Mouse (Mus musculus): ENCODE results near the gene Hfe.
A peak's percentile ranks its signal among the peaks of the same experiment; 100 is the strongest.
"Not testable (repeated sequence)": the region's sequence is repeated elsewhere in the genome, so short reads cannot be mapped to it uniquely, and the experiment has no call there.

DNA sequence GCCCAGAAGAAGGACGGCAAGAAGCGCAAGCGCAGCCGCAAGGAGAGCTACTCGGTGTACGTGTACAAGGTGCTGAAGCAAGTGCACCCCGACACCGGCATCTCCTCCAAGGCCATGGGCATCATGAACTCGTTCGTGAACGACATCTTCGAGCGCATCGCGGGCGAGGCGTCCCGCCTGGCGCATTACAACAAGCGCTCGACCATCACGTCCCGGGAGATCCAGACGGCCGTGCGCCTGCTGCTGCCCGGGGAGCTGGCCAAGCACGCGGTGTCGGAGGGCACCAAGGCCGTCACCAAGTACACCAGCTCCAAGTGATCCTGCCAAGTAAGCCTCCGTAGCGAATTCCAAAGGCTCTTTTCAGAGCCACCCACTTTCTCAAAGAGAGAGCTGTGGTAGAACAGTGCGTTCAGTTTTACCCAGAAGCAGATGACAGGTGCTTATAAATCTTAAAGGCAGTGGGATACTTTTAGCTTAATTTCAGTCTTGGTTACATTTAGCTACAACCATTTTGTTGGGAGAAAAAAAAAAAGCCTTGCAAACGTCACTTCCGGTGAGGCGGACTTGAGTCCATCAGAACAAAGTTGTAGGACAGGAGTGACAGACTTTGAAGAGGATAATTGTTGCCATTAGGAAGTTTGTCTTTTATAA, 26.2 kb downstream of the Hfe start:
- TF ChIP-seq CTCF (IDR thresholded peaks at IDR 0.05; ENCODE audit: control insufficient read depth, insufficient read depth, low read length): not testable (repeated sequence)
- peak; percentile 93; the same call in 1 of the 2 replicates for TF ChIP-seq POLR2A (IDR thresholded peaks at IDR 0.05; ENCODE audit: borderline replicate concordance, control insufficient read depth, low read depth, low read length)
